Mouse (Mus musculus): ENCODE measurements around the gene 4930470P17Rik. TPM values are rescaled to one million over a fixed set of nuclear protein-coding genes. Genes with fewer than 3 reads are reported as not detected.
"Not testable (repeated sequence)": the region's sequence is repeated elsewhere in the genome, so short reads cannot be mapped to it uniquely, and the experiment has no call there.

Gene 4930470P17Rik
- polyA plus RNA-seq, 1 experiment: not detected

DNA sequence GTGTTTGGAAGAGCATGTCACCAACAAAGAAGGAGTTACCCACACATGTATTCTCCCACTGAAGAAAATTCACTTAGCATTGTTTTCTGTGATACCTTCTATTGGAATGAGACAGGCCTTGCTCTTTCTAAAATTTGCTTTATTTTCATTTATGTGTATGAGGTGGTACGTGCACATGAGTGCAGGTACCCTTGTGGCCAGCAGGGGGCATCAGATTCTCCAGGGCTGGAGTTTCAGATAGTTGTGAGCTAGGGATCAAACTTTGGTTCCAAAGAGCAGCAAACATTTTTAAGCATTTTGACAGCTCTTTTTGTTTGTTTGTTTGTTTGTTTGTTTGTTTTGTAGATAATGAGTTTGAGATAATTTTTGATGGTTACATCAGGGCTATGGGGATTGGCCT is 29.6 kb upstream of the 4930470P17Rik start:
- no peak overlapping the region for H3K4me3 ChIP-seq (replicated peaks)
- H3K4me1 ChIP-seq (ENCODE audit: control insufficient read depth): no peaks in the 10 kb centered on the region
- TF ChIP-seq GATA1 (IDR thresholded peaks at IDR 0.05; ENCODE audit: low read length) (no peak), TAL1 (IDR thresholded peaks at IDR 0.05; ENCODE audit: low read length) (no peak)
- no peaks in the 10 kb centered on the region for H3K36me3 ChIP-seq (ENCODE audit: control insufficient read depth)
- peaks cover 2% of the 10 kb centered on the region; the same call in 1 of the 2 replicates for H3K27me3 ChIP-seq (ENCODE audit: control insufficient read depth)
- H3K9me3 ChIP-seq (ENCODE audit: control insufficient read depth, low read length): peaks cover 61% of the 10 kb centered on the region

DNA sequence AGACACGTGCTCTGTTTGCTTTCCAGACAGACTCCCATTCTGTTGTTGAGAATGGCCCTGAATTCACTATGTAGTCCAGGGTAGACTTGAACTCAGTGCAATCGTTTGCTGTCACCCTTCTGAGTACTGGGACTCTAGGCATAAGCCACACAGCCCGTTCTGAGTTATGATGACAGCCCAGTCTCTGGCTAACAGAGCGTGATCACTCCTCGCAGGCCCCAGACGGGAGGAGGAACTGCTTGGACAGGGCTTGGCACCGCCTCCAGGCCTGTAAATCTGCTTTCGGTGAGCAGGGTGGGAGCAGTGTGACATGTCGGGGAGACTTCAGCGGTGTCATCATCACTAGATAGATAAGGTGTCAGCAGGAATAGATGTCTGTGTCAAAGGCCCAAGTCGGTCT is 28.7 kb upstream of the 4930470P17Rik start:
- Histone ChIP-seq H3K9me3 (ENCODE audit: control insufficient read depth, low read length) (peaks cover 59% of the 10 kb centered on the region), H3K27me3 (ENCODE audit: control insufficient read depth) (peaks cover 2% of the 10 kb centered on the region; the same call in 1 of the 2 replicates), H3K4me3 (replicated peaks) (no peak overlapping the region), H3K4me1 (ENCODE audit: control insufficient read depth) (no peaks in the 10 kb centered on the region), H3K36me3 (ENCODE audit: control insufficient read depth) (no peaks in the 10 kb centered on the region)
- TF ChIP-seq GATA1 (IDR thresholded peaks at IDR 0.05; ENCODE audit: low read length): no peak
- TF ChIP-seq TAL1 (IDR thresholded peaks at IDR 0.05; ENCODE audit: low read length): no peak

DNA sequence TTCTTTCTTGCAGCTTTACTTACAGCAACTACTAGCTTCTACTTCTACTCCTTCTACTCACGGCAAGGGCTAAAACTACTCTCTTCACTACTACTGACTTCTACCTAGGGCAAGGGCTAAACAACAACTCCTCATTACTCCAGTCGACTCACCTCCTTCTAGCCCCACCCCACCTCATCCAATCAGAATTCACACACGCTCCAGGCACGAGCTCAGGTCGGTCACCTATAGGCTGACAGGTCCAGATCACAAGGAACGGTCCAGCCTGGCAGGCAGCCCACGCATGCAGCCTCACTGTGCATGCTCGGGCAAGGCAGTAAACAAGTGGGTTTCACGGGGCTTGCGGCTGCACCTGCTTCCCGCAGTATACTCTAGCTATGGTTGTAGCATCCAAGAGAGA is 26.2 kb upstream of the 4930470P17Rik start:
- not testable (repeated sequence) for H3K4me1 ChIP-seq (ENCODE audit: control insufficient read depth); H3K36me3 ChIP-seq (ENCODE audit: control insufficient read depth); H3K4me3 ChIP-seq (replicated peaks); H3K27me3 ChIP-seq (ENCODE audit: control insufficient read depth)
- H3K9me3 ChIP-seq (ENCODE audit: control insufficient read depth, low read length): peaks cover 51% of the 10 kb centered on the region

GRCm38 (mm10) chr2:170624201-170624880 is 22.5 kb upstream of the 4930470P17Rik start:
- H3K9me3 ChIP-seq (ENCODE audit: control insufficient read depth, low read length): peaks cover 62% of the 10 kb centered on the region
- not testable (repeated sequence) for H3K4me3 ChIP-seq (replicated peaks); H3K27me3 ChIP-seq (ENCODE audit: control insufficient read depth); H3K36me3 ChIP-seq (ENCODE audit: control insufficient read depth); H3K4me1 ChIP-seq (ENCODE audit: control insufficient read depth)

DNA sequence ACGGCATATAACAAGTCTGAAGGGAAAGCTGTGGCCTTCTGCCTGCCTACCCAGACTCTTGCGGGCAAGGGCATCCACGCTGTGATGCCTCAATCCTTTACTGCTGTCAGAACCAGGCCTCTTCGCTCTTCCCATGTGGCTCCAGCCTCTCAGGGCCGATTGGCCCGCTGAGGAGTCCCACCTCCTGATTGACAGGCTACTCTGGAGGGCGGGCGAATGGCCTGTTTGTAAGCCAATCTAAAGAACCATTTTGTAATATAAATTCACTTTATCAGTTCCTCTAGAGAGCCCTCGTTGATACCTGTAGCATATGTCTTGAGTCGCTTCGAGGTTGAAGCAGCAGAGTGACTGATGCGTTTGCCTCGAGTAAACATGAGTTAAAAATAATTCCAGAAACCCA is 21.2 kb upstream of the 4930470P17Rik start:
- TF ChIP-seq TAL1 (IDR thresholded peaks at IDR 0.05; ENCODE audit: low read length) (no peak), GATA1 (IDR thresholded peaks at IDR 0.05; ENCODE audit: low read length) (no peak)
- H3K4me1 ChIP-seq (ENCODE audit: control insufficient read depth): no peaks in the 10 kb centered on the region
- no peaks in the 10 kb centered on the region for H3K36me3 ChIP-seq (ENCODE audit: control insufficient read depth)
- H3K9me3 ChIP-seq (ENCODE audit: control insufficient read depth, low read length): peaks cover 57% of the 10 kb centered on the region
- H3K27me3 ChIP-seq (ENCODE audit: control insufficient read depth): no peaks in the 10 kb centered on the region
- no peak overlapping the region for H3K4me3 ChIP-seq (replicated peaks)

GRCm38 (mm10) chr2:170618862-170619492 is 17.2 kb upstream of the 4930470P17Rik start:
- no peak for TF ChIP-seq TAL1 (IDR thresholded peaks at IDR 0.05; ENCODE audit: low read length)
- TF ChIP-seq GATA1 (IDR thresholded peaks at IDR 0.05; ENCODE audit: low read length): no peak
- H3K9me3 ChIP-seq (ENCODE audit: control insufficient read depth, low read length): peaks cover 57% of the 10 kb centered on the region
- no peaks in the 10 kb centered on the region for H3K4me1 ChIP-seq (ENCODE audit: control insufficient read depth)

DNA sequence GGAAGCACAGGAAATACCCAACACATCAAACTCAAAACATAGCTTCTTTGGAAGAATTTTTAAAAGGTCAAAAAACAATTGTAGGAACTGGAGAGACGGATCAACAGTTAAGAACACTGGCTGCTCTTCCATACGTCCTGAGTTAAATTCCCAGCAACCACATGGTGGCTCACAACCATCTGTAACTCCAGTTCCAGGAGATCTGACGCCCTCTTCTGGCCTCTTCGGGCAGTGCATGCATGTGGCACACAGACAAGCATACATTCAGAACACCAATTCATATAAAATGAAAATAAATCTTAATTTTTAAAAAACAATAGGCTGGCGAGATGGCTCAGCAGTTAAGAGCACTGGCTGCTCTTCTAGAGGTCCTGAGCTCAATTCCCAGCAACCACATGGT is 10.0 kb upstream of the 4930470P17Rik start:
- H3K27me3 ChIP-seq (ENCODE audit: control insufficient read depth); H3K36me3 ChIP-seq (ENCODE audit: control insufficient read depth); H3K4me1 ChIP-seq (ENCODE audit: control insufficient read depth); H3K4me3 ChIP-seq (replicated peaks): not testable (repeated sequence)
- peaks cover 64% of the 10 kb centered on the region for H3K9me3 ChIP-seq (ENCODE audit: control insufficient read depth, low read length)

More at GRCm38 (mm10) chr2:170618862-170619492, 17.2 kb upstream of the 4930470P17Rik start:
- no peaks in the 10 kb centered on the region for H3K36me3 ChIP-seq (ENCODE audit: control insufficient read depth)
- no peak overlapping the region for H3K4me3 ChIP-seq (replicated peaks)
- H3K27me3 ChIP-seq (ENCODE audit: control insufficient read depth): no peaks in the 10 kb centered on the region

GRCm38 (mm10) chr2:170601171-170601570 is 646 bp downstream of the 4930470P17Rik start:
- Histone ChIP-seq H3K27me3 (ENCODE audit: control insufficient read depth) (no peaks in the 10 kb centered on the region), H3K9me3 (ENCODE audit: control insufficient read depth, low read length) (peaks cover 56% of the 10 kb centered on the region), H3K36me3 (ENCODE audit: control insufficient read depth) (no peaks in the 10 kb centered on the region), H3K4me1 (ENCODE audit: control insufficient read depth) (no peaks in the 10 kb centered on the region), H3K4me3 (replicated peaks) (no peak overlapping the region)
- TF ChIP-seq GATA1 (IDR thresholded peaks at IDR 0.05; ENCODE audit: low read length) (no peak), TAL1 (IDR thresholded peaks at IDR 0.05; ENCODE audit: low read length) (no peak)

DNA sequence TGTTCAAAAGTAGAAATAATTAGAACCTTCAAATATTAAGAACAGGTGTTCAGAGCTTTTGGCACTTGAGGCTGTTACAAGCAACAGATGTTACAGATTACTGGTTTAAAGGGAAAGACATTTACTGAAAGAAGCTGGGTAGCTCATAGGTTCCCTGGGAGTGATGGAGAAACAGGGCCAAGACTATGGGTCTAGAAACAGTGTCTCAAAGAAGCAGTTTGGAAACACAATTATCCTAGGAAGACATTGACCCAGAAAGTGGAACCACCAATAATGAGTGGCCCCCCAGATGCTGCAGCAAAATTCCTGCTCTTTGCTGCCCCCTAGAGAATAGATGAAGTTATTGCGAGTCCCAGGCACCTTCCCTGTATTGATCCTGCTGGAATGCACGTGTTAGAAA is 4.2 kb downstream of the 4930470P17Rik start:
- no peak overlapping the region for H3K4me3 ChIP-seq (replicated peaks)
- H3K27me3 ChIP-seq (ENCODE audit: control insufficient read depth): no peaks in the 10 kb centered on the region
- no peaks in the 10 kb centered on the region for H3K4me1 ChIP-seq (ENCODE audit: control insufficient read depth)
- no peak for TF ChIP-seq GATA1 (IDR thresholded peaks at IDR 0.05; ENCODE audit: low read length)
- no peak for TF ChIP-seq TAL1 (IDR thresholded peaks at IDR 0.05; ENCODE audit: low read length)
- peaks cover 38% of the 10 kb centered on the region for H3K9me3 ChIP-seq (ENCODE audit: control insufficient read depth, low read length)
- no peaks in the 10 kb centered on the region for H3K36me3 ChIP-seq (ENCODE audit: control insufficient read depth)

DNA sequence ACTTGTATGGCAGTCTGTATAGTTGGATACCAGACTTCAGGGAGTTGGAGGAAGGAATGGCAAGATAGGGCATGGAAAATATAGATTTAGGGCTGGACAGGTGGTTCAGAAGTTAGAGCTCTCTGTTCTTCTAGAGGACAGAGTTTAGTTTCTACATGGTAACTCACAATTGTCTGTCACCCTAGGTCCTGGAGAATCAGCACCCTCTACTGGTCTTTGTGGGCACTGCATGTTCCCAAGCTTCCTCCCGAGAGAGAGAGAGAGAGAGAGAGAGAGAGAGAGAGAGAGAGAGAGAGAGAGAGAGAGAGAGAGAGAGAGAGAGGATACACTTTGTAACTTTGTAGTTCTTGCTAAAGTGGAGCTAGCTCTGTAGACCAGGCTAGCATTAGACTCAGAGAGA is 5.1 kb downstream of the 4930470P17Rik start:
- Histone ChIP-seq H3K4me1 (ENCODE audit: control insufficient read depth) (no peaks in the 10 kb centered on the region), H3K27me3 (ENCODE audit: control insufficient read depth) (no peaks in the 10 kb centered on the region), H3K4me3 (replicated peaks) (no peak overlapping the region), H3K36me3 (ENCODE audit: control insufficient read depth) (no peaks in the 10 kb centered on the region), H3K9me3 (ENCODE audit: control insufficient read depth, low read length) (peaks cover 31% of the 10 kb centered on the region)
- TF ChIP-seq GATA1 (IDR thresholded peaks at IDR 0.05; ENCODE audit: low read length): no peak
